Mouse (Mus musculus) midbrain, embryonic 13.5 days (tissue): ENCODE data around the gene Ppp1r37. TPM values are rescaled to one million over a fixed set of nuclear protein-coding genes. Genes with fewer than 3 reads are reported as not detected.

Experiments used
- ATAC-seq: fragments of 200-750 bp; cut with Nextera tagmentation; 2 replicates; pipeline ENCODE4 v1.8.0; 2017; ENCODE audit warnings: mild to moderate bottlenecking, moderate TSS enrichment, moderate library complexity
- H3K27ac ChIP-seq: fragments of 300-500 bp; sonication (generic); 2 replicates; pipeline ENCODE4 v1.5.1; 2015; ENCODE audit warnings: inconsistent platforms, mild to moderate bottlenecking, moderate library complexity
- H3K27me3 ChIP-seq: fragments of 300-500 bp; sonication (generic); 2 replicates; pipeline ENCODE4 v1.6.1; 2015; ENCODE audit warnings: mild to moderate bottlenecking, inconsistent platforms
- H3K36me3 ChIP-seq: fragments of 300-500 bp; sonication (generic); 2 replicates; pipeline ENCODE4 v1.6.1; 2015; ENCODE audit warnings: mild to moderate bottlenecking, inconsistent platforms
- H3K4me1 ChIP-seq: fragments of 300-500 bp; sonication (generic); replicated peaks from 2 replicates; pipeline ENCODE4 v1.6.1; 2015; ENCODE audit warnings: inconsistent platforms
- H3K4me2 ChIP-seq: fragments of 300-500 bp; sonication (generic); replicated peaks from 2 replicates; pipeline ENCODE4 v1.6.1; 2015; ENCODE audit warnings: moderate library complexity, mild to moderate bottlenecking, inconsistent platforms
- H3K4me3 ChIP-seq: fragments of 300-500 bp; sonication (generic); replicated peaks from 2 replicates; pipeline ENCODE4 v1.5.1; 2015; ENCODE audit warnings: mild to moderate bottlenecking, inconsistent platforms
- H3K9ac ChIP-seq: fragments of 300-500 bp; sonication (generic); replicated peaks from 2 replicates; pipeline ENCODE4 v1.6.1; 2015; ENCODE audit warnings: mild to moderate bottlenecking, inconsistent platforms
- H3K9me3 ChIP-seq: fragments of 300-500 bp; sonication (generic); 2 replicates; pipeline ENCODE4 v1.6.1; 2016; ENCODE audit warnings: mild to moderate bottlenecking, inconsistent platforms
- WGBS: fragments of 180-500 bp; shearing (Covaris S2); methylation state at CpG from one replicate; pipeline ENCODE4 v1.1.7; 2015; 5-methylcytosine and 5-hydroxymethylcytosine counted together
- polyA plus RNA-seq: library from polyadenylated mRNA; unstranded; fragments of >200 nt; fragmentation: Nextera tagmentation; extraction: Ambion mirVana; gene quantifications from 2 replicates; pipeline ENCODE4 v1.2.1, GENCODE M21; 2015

Gene Ppp1r37
- polyA plus RNA-seq, 1 experiment from 2014 or later, result 37.0 TPM

DNA sequence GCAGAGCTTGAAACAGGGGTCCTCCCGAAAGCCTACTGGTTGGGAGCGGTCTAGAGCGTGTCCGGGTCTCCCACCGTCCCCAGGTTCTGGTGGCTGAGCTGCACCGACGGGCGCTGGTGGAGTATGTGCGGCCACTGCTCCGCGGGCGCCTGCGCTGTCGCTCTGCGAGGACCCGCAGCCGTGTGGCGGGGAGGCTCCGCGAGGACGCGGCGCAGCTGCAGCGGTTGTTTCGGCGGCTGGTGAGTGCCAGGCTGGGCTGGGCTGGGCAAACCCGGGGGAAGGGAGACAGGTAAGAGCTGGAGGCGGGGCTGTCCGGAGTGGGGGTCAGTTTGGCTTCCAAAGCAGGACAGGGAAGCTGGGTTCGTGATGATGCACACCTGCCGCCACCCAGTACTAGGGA, 73.4 kb downstream of the Ppp1r37 start:
- H3K4me2 ChIP-seq, result peak overlapping the region; percentile 45
- H3K36me3 ChIP-seq, result no peaks in the 10 kb centered on the region
- no peak overlapping the region for H3K27ac ChIP-seq
- 5% methylated on average over 31 of the region's 31 CpGs for WGBS
- H3K4me3 ChIP-seq, result peak overlapping the region; percentile 25
- H3K27me3 ChIP-seq, result peaks cover 71% of the 10 kb centered on the region
- ATAC-seq, result peak; percentile 67
- no peaks in the 10 kb centered on the region for H3K9me3 ChIP-seq
- H3K4me1 ChIP-seq, result peaks cover 13% of the 10 kb centered on the region
- H3K9ac ChIP-seq, result no peak overlapping the region

DNA sequence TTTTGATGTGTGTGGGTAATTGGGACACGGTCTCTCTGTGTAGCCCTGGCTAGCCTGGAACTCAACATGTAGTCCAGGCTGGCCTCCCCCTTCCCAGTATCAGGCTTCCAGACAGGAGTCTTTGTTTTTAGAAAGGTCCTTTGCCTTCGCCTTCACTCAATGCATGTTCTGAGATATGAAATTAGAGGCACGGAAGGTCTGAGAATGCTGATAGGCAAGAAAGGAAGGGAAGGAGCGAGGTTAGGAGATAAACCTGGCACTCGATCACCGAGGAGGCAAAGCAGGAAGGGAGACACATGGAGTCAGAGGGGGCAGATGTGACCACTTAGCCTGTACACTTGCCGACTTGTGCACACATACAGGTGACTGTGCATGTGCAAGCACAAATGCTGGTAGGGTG, 76.3 kb downstream of the Ppp1r37 start:
- H3K27me3 ChIP-seq, result peaks cover 55% of the 10 kb centered on the region
- WGBS, result 87% methylated on average over 7 of the region's 7 CpGs
- ATAC-seq, result no peak

DNA sequence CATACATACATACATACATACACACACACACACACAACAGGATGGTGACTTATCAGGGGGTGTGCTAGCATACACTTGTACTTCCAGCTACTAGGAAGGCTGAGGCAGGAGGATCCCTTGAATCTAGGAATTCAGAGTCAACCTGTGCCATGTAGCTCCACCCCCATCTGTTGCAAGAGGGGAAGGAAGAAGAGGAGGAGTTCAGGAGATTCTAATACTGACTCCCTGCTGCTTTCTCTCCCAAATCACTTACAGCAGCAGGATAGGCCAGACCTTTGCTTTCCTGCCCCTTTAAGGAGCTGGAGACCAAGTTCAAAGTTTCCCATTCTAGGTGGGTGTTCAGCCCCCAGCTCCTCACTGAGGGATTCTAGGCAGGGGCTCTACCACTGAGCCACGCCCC, 77.4 kb downstream of the Ppp1r37 start:
- Histone ChIP-seq H3K36me3 (no peaks in the 10 kb centered on the region), H3K27me3 (peaks cover 44% of the 10 kb centered on the region), H3K4me3 (no peak overlapping the region), H3K4me1 (peaks cover 7% of the 10 kb centered on the region; the same call in 1 of the 2 replicates), H3K9me3 (no peaks in the 10 kb centered on the region), H3K27ac (no peak overlapping the region), H3K4me2 (no peak overlapping the region), H3K9ac (no peak overlapping the region)
- no peak for ATAC-seq
- 92% methylated on average over 1 of the region's 1 CpGs for WGBS

More for the DNA sequence above, 76.3 kb downstream of the Ppp1r37 start:
- H3K27ac ChIP-seq, result no peak overlapping the region
- H3K4me3 ChIP-seq, result no peak overlapping the region
- no peaks in the 10 kb centered on the region for H3K36me3 ChIP-seq
- no peaks in the 10 kb centered on the region for H3K9me3 ChIP-seq
- no peak overlapping the region for H3K4me2 ChIP-seq
- peaks cover 7% of the 10 kb centered on the region; the same call in 1 of the 2 replicates for H3K4me1 ChIP-seq
- H3K9ac ChIP-seq, result no peak overlapping the region

DNA sequence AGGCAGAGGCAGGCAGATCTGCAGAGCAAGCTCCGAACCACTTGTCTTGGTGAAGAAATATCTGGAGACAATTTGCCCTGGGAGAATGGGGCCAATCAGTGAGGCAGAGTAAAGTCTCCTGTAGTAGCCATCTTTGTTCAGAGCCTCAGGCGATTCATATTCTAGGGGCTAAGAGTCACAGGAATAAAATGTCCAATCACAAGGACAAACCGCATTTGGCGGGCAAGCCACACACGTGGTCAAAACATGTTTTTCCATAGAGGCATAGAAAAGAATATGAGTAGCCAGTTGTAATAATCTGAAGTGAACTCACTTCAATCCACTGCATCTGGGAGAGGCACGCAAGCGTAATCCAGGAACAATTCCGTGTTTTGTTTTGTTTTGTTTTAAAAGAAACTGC, 79.6 kb downstream of the Ppp1r37 start:
- no peak overlapping the region for H3K4me3 ChIP-seq
- no peak overlapping the region for H3K27ac ChIP-seq
- WGBS, result 87% methylated on average over 8 of the region's 8 CpGs
- no peak overlapping the region for H3K4me2 ChIP-seq
- H3K9me3 ChIP-seq, result no peaks in the 10 kb centered on the region
- H3K9ac ChIP-seq, result no peak overlapping the region
- H3K36me3 ChIP-seq, result no peaks in the 10 kb centered on the region
- ATAC-seq, result no peak
- no peaks in the 10 kb centered on the region for H3K4me1 ChIP-seq
- H3K27me3 ChIP-seq, result peaks cover 23% of the 10 kb centered on the region

Other genes starting within 250 kb of the Ppp1r37 start
- gene Ercc1, start 218.3 kb downstream of the Ppp1r37 start, polyA plus RNA-seq, result 84.1 and 91.9 TPM in 2 replicates
- 19.6 and 20.4 TPM in 2 replicates for gene Cd3eap, start 203.6 kb downstream of the Ppp1r37 start, polyA plus RNA-seq
- gene Ppp1r13l, start 203.3 kb downstream of the Ppp1r37 start, polyA plus RNA-seq, result 1.2 and 2.3 TPM in 2 replicates
- 27.6 and 28.9 TPM in 2 replicates for gene Ercc2, start 181.1 kb downstream of the Ppp1r37 start, polyA plus RNA-seq
- 1.1 and 1.2 TPM in 2 replicates for gene Klc3, start 159.0 kb downstream of the Ppp1r37 start, polyA plus RNA-seq
- gene Ckm, start 158.3 kb downstream of the Ppp1r37 start, polyA plus RNA-seq, result 0.07 TPM in 1 of 2 replicates, not detected in the other
- 13.9 and 16.3 TPM in 2 replicates for gene Mark4, start 104.3 kb downstream of the Ppp1r37 start, polyA plus RNA-seq
- gene Exoc3l2, start 99.7 kb downstream of the Ppp1r37 start, polyA plus RNA-seq, result 0.24 and 0.32 TPM in 2 replicates
- gene Bloc1s3, start 54.7 kb downstream of the Ppp1r37 start, polyA plus RNA-seq, result 2.9 and 4.5 TPM in 2 replicates
- 36.6 and 43.3 TPM in 2 replicates for gene Trappc6a, start 54.7 kb downstream of the Ppp1r37 start, polyA plus RNA-seq
- gene Nkpd1, start 45.2 kb downstream of the Ppp1r37 start, polyA plus RNA-seq, result 0.08 and 0.11 TPM in 2 replicates
- gene Zfp296, start 14.2 kb upstream of the Ppp1r37 start, polyA plus RNA-seq, result 0.26 and 0.31 TPM in 2 replicates
- 134 and 138 TPM in 2 replicates for gene Gemin7, start 14.5 kb upstream of the Ppp1r37 start, polyA plus RNA-seq
- gene Clasrp, start 41.4 kb upstream of the Ppp1r37 start, polyA plus RNA-seq, result 54.0 and 65.0 TPM in 2 replicates
- gene Relb, start 66.4 kb upstream of the Ppp1r37 start, polyA plus RNA-seq, result 3.8 and 4.1 TPM in 2 replicates
- 86.6 and 97.5 TPM in 2 replicates for gene Clptm1, start 102.0 kb upstream of the Ppp1r37 start, polyA plus RNA-seq
- gene Apoc2, start 114.9 kb upstream of the Ppp1r37 start, polyA plus RNA-seq, result 0.23 TPM in 1 of 2 replicates, not detected in the other
- not detected in 2 replicates for gene Gm44805, start 118.3 kb upstream of the Ppp1r37 start, polyA plus RNA-seq
- not detected in 2 replicates for gene Apoc4, start 118.4 kb upstream of the Ppp1r37 start, polyA plus RNA-seq
- gene Apoc1, start 129.6 kb upstream of the Ppp1r37 start, polyA plus RNA-seq, result 0.94 and 1.0 TPM in 2 replicates
- gene Apoe, start 136.1 kb upstream of the Ppp1r37 start, polyA plus RNA-seq, result 173 and 194 TPM in 2 replicates
- gene Tomm40, start 152.4 kb upstream of the Ppp1r37 start, polyA plus RNA-seq, result 105 and 125 TPM in 2 replicates
- gene Nectin2, start 187.4 kb upstream of the Ppp1r37 start, polyA plus RNA-seq, result 40.6 and 48.0 TPM in 2 replicates
- 5.2 and 6.4 TPM in 2 replicates for gene Bcam, start 207.9 kb upstream of the Ppp1r37 start, polyA plus RNA-seq
- gene Cblc, start 233.7 kb upstream of the Ppp1r37 start, polyA plus RNA-seq, result 0.32 TPM in 1 of 2 replicates, not detected in the other